Mouse (Mus musculus) NIH3T3 (cell line): ENCODE data around the gene Ccdc148.

ENCODE experiments used
- DNase-seq: peaks from one replicate; pipeline ENCODE4 v3.0.0-alpha.2; 2012; ENCODE audit warnings: low read depth

Gene Ccdc148

GRCm38 (mm10) chr2:59050245-59050824 lies 110.1 kb downstream of the Ccdc148 start:
- no peak for DNase-seq

- no peak for DNase-seq
Measured at GRCm38 (mm10) chr2:59049686-59050085, 110.8 kb downstream of the Ccdc148 start.

- DNase-seq: no peak
Measured at GRCm38 (mm10) chr2:59048775-59049451, 111.6 kb downstream of the Ccdc148 start.

GRCm38 (mm10) chr2:59043313-59044032 lies 117.0 kb downstream of the Ccdc148 start:
- no peak for DNase-seq

GRCm38 (mm10) chr2:59042616-59043015 lies 117.9 kb downstream of the Ccdc148 start:
- DNase-seq: peak; percentile 60

GRCm38 (mm10) chr2:59036433-59036832 lies 124.0 kb downstream of the Ccdc148 start:
- DNase-seq: no peak

- no peak for DNase-seq
Measured at GRCm38 (mm10) chr2:59035206-59035605, 125.3 kb downstream of the Ccdc148 start.

- DNase-seq: no peak
Measured at GRCm38 (mm10) chr2:59034281-59034680, 126.2 kb downstream of the Ccdc148 start.

GRCm38 (mm10) chr2:59024558-59024957 lies 135.9 kb downstream of the Ccdc148 start:
- peak; percentile 40 for DNase-seq

GRCm38 (mm10) chr2:59007356-59007755 lies 153.1 kb downstream of the Ccdc148 start:
- DNase-seq: peak; percentile 62

- no peak for DNase-seq
Measured at GRCm38 (mm10) chr2:59006567-59007340, 153.7 kb downstream of the Ccdc148 start.

GRCm38 (mm10) chr2:58997151-58997550 lies 163.3 kb downstream of the Ccdc148 start:
- DNase-seq: no peak

- peak; percentile 55 for DNase-seq
Measured at GRCm38 (mm10) chr2:58992431-58993191, 167.9 kb downstream of the Ccdc148 start.

GRCm38 (mm10) chr2:58978095-58978494 lies 182.4 kb downstream of the Ccdc148 start:
- DNase-seq: no peak

GRCm38 (mm10) chr2:58971507-58972275 lies 188.8 kb downstream of the Ccdc148 start:
- no peak for DNase-seq

- DNase-seq: no peak
Measured at GRCm38 (mm10) chr2:58956770-58957300, 203.6 kb downstream of the Ccdc148 start.

GRCm38 (mm10) chr2:58956351-58956750 lies 204.1 kb downstream of the Ccdc148 start:
- no peak for DNase-seq

- DNase-seq: no peak
Measured at GRCm38 (mm10) chr2:58952101-58952500, 208.4 kb downstream of the Ccdc148 start.

- no peak for DNase-seq
Measured at GRCm38 (mm10) chr2:58948796-58949195, 211.7 kb downstream of the Ccdc148 start.

- DNase-seq: no peak
Measured at GRCm38 (mm10) chr2:58941361-58941760, 219.1 kb downstream of the Ccdc148 start.

GRCm38 (mm10) chr2:58925551-58925950 lies 234.9 kb downstream of the Ccdc148 start:
- no peak for DNase-seq
